Mouse (Mus musculus): Measurements from ENCODE around the gene Rfc2.

- TF ChIP-seq CTCF (IDR thresholded peaks at IDR 0.05; ENCODE audit: borderline replicate concordance, control insufficient read depth, extremely low read depth, insufficient read depth, low read length, poor library complexity) (no peak), POLR2A (IDR thresholded peaks at IDR 0.05; ENCODE audit: control insufficient read depth, extremely low read depth, insufficient read depth, low read length, poor library complexity) (no peak)
Observed at GRCm38 (mm10) chr5:134597711-134598110, 16.5 kb downstream of the Rfc2 start.
